Mouse (Mus musculus): ENCODE measurements around the gene Coro1a. TPM values are rescaled to one million over a fixed set of nuclear protein-coding genes. Genes with fewer than 3 reads are reported as not detected.

Coro1a gene
- total and polyA plus RNA-seq, 3 experiments: 203 to 349 (median 312) TPM

GRCm38 (mm10) chr7:126659771-126660170 is 47.8 kb downstream of the Coro1a start:
- no peak for DNase-seq (ENCODE audit: extremely low read depth)
- no peaks in the 10 kb centered on the region for H3K9me3 ChIP-seq (replicated peaks; ENCODE audit: low read length)
- peaks cover 23 to 48% of the 10 kb centered on the region in 2 experiments for H3K36me3 ChIP-seq (replicated peaks in 1 of 2; ENCODE audit: control insufficient read depth in 1 of 2, insufficient read depth in 1 of 2, low read length in 1 of 2)
- in situ Hi-C loops (cut with MboI; ENCODE audit: low pct_ligation_motif_present, low pct_unique_long_range_greater_than_20kb, low sequenced_read_pairs): no loop called here
- peaks cover 2 to 13% of the 10 kb centered on the region in 2 experiments; a peak in 2 of 4 replicates for H3K4me1 ChIP-seq (ENCODE audit: control insufficient read depth in 1 of 2, insufficient read depth in 2 of 2)
- H3K4me3 ChIP-seq (replicated peaks in 1 of 3; ENCODE audit: low read depth in 2 of 3, low read length in 2 of 3, poor library complexity in 1 of 3): no peak overlapping the region
- TF ChIP-seq POLR2A (IDR thresholded peaks at IDR 0.05; ENCODE audit: low read depth, low read length): no peak
- TF ChIP-seq MAZ (IDR thresholded peaks at IDR 0.05; ENCODE audit: low read depth, low read length): no peak
- no peak for TF ChIP-seq USF2 (conservative IDR thresholded peaks at IDR 0.05; ENCODE audit: low read depth, low read length)
- no peak for TF ChIP-seq MAFK (IDR thresholded peaks at IDR 0.05; ENCODE audit: insufficient replicate concordance, low read length)
- TF ChIP-seq UBTF (IDR thresholded peaks at IDR 0.05; ENCODE audit: low read depth, low read length): no peak
- dilution Hi-C loops (cut with MboI; ENCODE audit: extremely low pct_ligation_motif_present, extremely low pct_unique_long_range_greater_than_20kb, low sequenced_read_pairs): no loop called here
- no peak overlapping the region for H3K4me2 ChIP-seq (ENCODE audit: insufficient read depth, low read depth, poor library complexity, severe bottlenecking)
- H3K79me2 ChIP-seq (replicated peaks; ENCODE audit: control insufficient read depth, extremely low read depth, insufficient read depth, poor library complexity, severe bottlenecking): peaks cover 7% of the 10 kb centered on the region; the same call in 1 of the 2 replicates
- no peaks in the 10 kb centered on the region for H3K27me3 ChIP-seq (replicated peaks)
- H3K27ac ChIP-seq (ENCODE audit: insufficient read depth, low read depth): no peak overlapping the region
- no peak overlapping the region for H3K9ac ChIP-seq (ENCODE audit: insufficient read depth, low read depth)

- Histone ChIP-seq H3K9me3 (replicated peaks; ENCODE audit: low read length) (no peaks in the 10 kb centered on the region), H3K79me2 (replicated peaks; ENCODE audit: control insufficient read depth, extremely low read depth, insufficient read depth, poor library complexity, severe bottlenecking) (peaks cover 10% of the 10 kb centered on the region; the same call in 1 of the 2 replicates), H3K36me3 (replicated peaks in 1 of 2; ENCODE audit: control insufficient read depth in 1 of 2, insufficient read depth in 1 of 2, low read length in 1 of 2) (peaks cover 6 to 34% of the 10 kb centered on the region in 2 experiments), H3K4me1 (ENCODE audit: control insufficient read depth in 1 of 2, insufficient read depth in 2 of 2) (peaks cover 2 to 26% of the 10 kb centered on the region in 2 experiments; a peak in 2 of 4 replicates), H3K4me2 (ENCODE audit: insufficient read depth, low read depth, poor library complexity, severe bottlenecking) (no peak overlapping the region), H3K9ac (ENCODE audit: insufficient read depth, low read depth) (no peak overlapping the region), H3K27ac (ENCODE audit: insufficient read depth, low read depth) (no peak overlapping the region), H3K27me3 (replicated peaks) (no peaks in the 10 kb centered on the region), H3K4me3 (replicated peaks in 1 of 3; ENCODE audit: low read depth in 2 of 3, low read length in 2 of 3, poor library complexity in 1 of 3) (no peak overlapping the region)
- in situ Hi-C loops (cut with MboI; ENCODE audit: low pct_ligation_motif_present, low pct_unique_long_range_greater_than_20kb, low sequenced_read_pairs): no loop called here
- DNase-seq (ENCODE audit: extremely low read depth): no peak
- dilution Hi-C loops (cut with MboI; ENCODE audit: extremely low pct_ligation_motif_present, extremely low pct_unique_long_range_greater_than_20kb, low sequenced_read_pairs): no loop called here
- TF ChIP-seq NELFE (IDR thresholded peaks at IDR 0.05; ENCODE audit: low read depth, low read length): no peak
- TF ChIP-seq USF2 (conservative IDR thresholded peaks at IDR 0.05; ENCODE audit: low read depth, low read length): no peak
- TF ChIP-seq RCOR1 (conservative IDR thresholded peaks at IDR 0.05; ENCODE audit: low read depth, low read length): no peak
- no peak for TF ChIP-seq USF1 (IDR thresholded peaks at IDR 0.05; ENCODE audit: low read depth, low read length)
- TF ChIP-seq MAX (IDR thresholded peaks at IDR 0.05; ENCODE audit: low read length): no peak
- no peak for TF ChIP-seq ZC3H11A (IDR thresholded peaks at IDR 0.05; ENCODE audit: low read depth, low read length)
- no peak for TF ChIP-seq IRF4 (IDR thresholded peaks at IDR 0.05; ENCODE audit: low read depth, low read length)
These were observed 50.1 kb downstream of the Coro1a start for GRCm38 (mm10) chr7:126657522-126657921.

GRCm38 (mm10) chr7:126655695-126656094 is 51.9 kb downstream of the Coro1a start:
- H3K9ac ChIP-seq (ENCODE audit: insufficient read depth, low read depth): no peak overlapping the region
- peak overlapping the region; percentile 7; the same call in 1 of the 2 replicates for H3K4me2 ChIP-seq (ENCODE audit: insufficient read depth, low read depth, poor library complexity, severe bottlenecking)
- peaks cover 2 to 39% of the 10 kb centered on the region in 2 experiments; a peak in 2 of 4 replicates for H3K4me1 ChIP-seq (ENCODE audit: control insufficient read depth in 1 of 2, insufficient read depth in 2 of 2)
- H3K27me3 ChIP-seq (replicated peaks): no peaks in the 10 kb centered on the region
- H3K4me3 ChIP-seq (replicated peaks in 1 of 3; ENCODE audit: low read depth in 2 of 3, low read length in 2 of 3, poor library complexity in 1 of 3): no peak overlapping the region
- H3K27ac ChIP-seq (ENCODE audit: insufficient read depth, low read depth): peak overlapping the region; percentile 20
- DNase-seq (ENCODE audit: extremely low read depth): peak; percentile 69
- in situ Hi-C loops (cut with MboI; ENCODE audit: low pct_ligation_motif_present, low pct_unique_long_range_greater_than_20kb, low sequenced_read_pairs) (no loop called here), dilution Hi-C loops (cut with MboI; ENCODE audit: extremely low pct_ligation_motif_present, extremely low pct_unique_long_range_greater_than_20kb, low sequenced_read_pairs) (no loop called here)
- H3K36me3 ChIP-seq (replicated peaks in 1 of 2; ENCODE audit: control insufficient read depth in 1 of 2, insufficient read depth in 1 of 2, low read length in 1 of 2): peaks cover 0 to 30% of the 10 kb centered on the region in 2 experiments
- TF ChIP-seq MAZ (IDR thresholded peaks at IDR 0.05; ENCODE audit: low read depth, low read length) (no peak), USF2 (conservative IDR thresholded peaks at IDR 0.05; ENCODE audit: low read depth, low read length) (no peak), JUN (IDR thresholded peaks at IDR 0.05; ENCODE audit: insufficient read depth, low read depth, low read length) (no peak), ZMIZ1 (IDR thresholded peaks at IDR 0.05; ENCODE audit: low read depth, low read length) (no peak), ZC3H11A (IDR thresholded peaks at IDR 0.05; ENCODE audit: low read depth, low read length) (no peak), KAT2A (IDR thresholded peaks at IDR 0.05; ENCODE audit: insufficient replicate concordance, low read length) (no peak), NRF1 (IDR thresholded peaks at IDR 0.05; ENCODE audit: low read depth, low read length) (no peak), MXI1 (IDR thresholded peaks at IDR 0.05; ENCODE audit: low read depth, low read length) (no peak), SIN3A (IDR thresholded peaks at IDR 0.05; ENCODE audit: low read length) (no peak), IRF4 (IDR thresholded peaks at IDR 0.05; ENCODE audit: low read depth, low read length) (no peak), SMC3 (IDR thresholded peaks at IDR 0.05; ENCODE audit: low read depth, low read length) (no peak), RCOR1 (conservative IDR thresholded peaks at IDR 0.05; ENCODE audit: low read depth, low read length) (no peak), CHD1 (IDR thresholded peaks at IDR 0.05; ENCODE audit: low read depth, low read length) (no peak), MAFK (IDR thresholded peaks at IDR 0.05; ENCODE audit: insufficient replicate concordance, low read length) (no peak)
- H3K9me3 ChIP-seq (replicated peaks; ENCODE audit: low read length): no peaks in the 10 kb centered on the region
- H3K79me2 ChIP-seq (replicated peaks; ENCODE audit: control insufficient read depth, extremely low read depth, insufficient read depth, poor library complexity, severe bottlenecking): peaks cover 10% of the 10 kb centered on the region
